Mouse (Mus musculus) layer of hippocampus, adult 2 months (tissue): Measurements from ENCODE around the gene Ptgis. TPM values are rescaled to one million over a fixed set of nuclear protein-coding genes. Genes with fewer than 3 reads are reported as not detected.

Source experiments
- DNase-seq, 2 experiments: peaks; one replicate each; pipeline ENCODE4 v3.0.0; 2022; ENCODE audit warnings: low spot score in 2 of 2
- H3K27ac ChIP-seq: fragments of 200-600 bp; 2 replicates; pipeline ENCODE4 v1.8.1; 2022
- H3K4me3 ChIP-seq: fragments of 200-600 bp; 2 replicates; pipeline ENCODE4 v1.8.1; 2022; ENCODE audit warnings: mild to moderate bottlenecking
- CTCF ChIP-seq: fragments of 200-600 bp; conservative IDR thresholded peaks from 2 replicates; pipeline ENCODE4 v1.8.1; 2022; ENCODE audit warnings: antibody characterized with exemption, mild to moderate bottlenecking, moderate library complexity
- total RNA-seq, 2 experiments: library from RNA; stranded (reverse); gene quantifications; 2 replicates each; pipeline ENCODE4 v1.2.3; 2021

Ptgis gene
- total RNA-seq, 2 experiments from 2014 or later: 0.72 to 0.81 TPM

DNA sequence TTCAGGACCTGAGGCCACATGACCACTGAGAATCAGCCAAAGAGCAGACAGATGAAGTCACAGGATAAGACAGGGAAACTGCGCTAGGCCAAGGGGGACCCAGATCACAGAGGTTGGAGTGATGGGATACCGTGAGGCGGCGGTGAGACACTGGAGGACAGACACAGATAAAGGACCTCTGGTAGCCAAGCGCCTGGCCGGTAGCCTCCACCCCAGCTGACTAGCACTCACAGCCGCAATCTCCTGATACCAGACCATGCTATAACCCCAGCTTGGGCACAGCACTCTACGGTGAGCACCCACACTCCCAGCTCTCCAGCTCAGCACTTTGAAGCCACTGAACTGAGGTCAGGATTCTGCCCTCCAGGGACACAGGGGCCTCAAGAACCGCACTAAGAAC, 76.8 kb downstream of the Ptgis start:
- Histone ChIP-seq H3K4me3 (no peak overlapping the region), H3K27ac (no peak overlapping the region)
- no peak for TF ChIP-seq CTCF
- DNase-seq: no peak

GRCm38 (mm10) chr2:167163134-167163533, 77.3 kb downstream of the Ptgis start:
- TF ChIP-seq CTCF: no peak
- Histone ChIP-seq H3K27ac (peak overlapping the region; percentile 28; the same call in 1 of the 2 replicates), H3K4me3 (no peak overlapping the region)
- DNase-seq: no peak

DNA sequence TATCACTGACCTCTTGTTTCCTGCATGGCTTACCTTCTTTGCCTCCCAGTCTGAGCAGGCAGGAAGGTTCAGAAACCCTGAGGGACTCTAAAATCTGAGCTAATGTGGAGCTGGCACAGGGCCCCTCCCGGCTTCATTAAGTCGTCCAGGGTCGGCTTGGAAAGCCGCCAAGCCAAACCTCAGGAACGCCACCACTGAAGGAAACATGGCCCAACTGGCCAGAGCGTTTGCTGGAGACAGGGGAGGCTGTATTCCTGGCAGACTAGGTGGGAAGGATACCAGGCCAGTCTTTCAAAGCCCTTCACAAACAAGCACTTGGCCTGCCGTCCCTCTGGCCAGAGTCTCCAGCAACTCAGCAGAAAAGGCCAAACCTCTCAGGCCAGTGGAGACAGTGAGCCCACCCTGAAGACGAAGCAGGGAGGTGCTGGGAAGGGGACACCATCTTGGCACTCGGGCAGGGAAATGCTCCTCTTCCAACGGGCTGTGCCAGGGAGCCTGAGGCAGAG, 77.8 kb downstream of the Ptgis start:
- H3K27ac ChIP-seq: peak overlapping the region; percentile 28; the same call in 1 of the 2 replicates
- DNase-seq: no peak
- no peak for TF ChIP-seq CTCF
- H3K4me3 ChIP-seq: no peak overlapping the region

DNA sequence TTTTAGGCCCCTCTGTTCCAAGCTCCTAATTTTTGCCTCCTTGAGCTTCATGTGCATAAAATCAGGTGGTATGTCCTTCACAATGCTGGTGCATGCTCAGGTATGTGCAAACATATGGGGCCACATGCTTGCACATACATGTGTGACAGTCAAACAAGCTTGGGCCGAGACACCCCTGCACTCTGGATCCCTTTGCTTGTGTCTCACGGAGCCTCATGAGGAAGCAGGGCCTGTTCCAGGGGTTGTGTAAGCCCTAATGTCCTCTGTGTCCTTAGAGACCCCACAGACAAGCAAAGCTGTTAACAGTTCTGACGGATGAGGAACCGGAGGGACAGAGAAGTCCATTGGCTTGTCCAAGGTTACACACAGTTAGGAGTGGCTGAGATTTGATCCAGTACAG, 80.7 kb downstream of the Ptgis start:
- Histone ChIP-seq H3K27ac (no peak overlapping the region), H3K4me3 (no peak overlapping the region)
- no peak for TF ChIP-seq CTCF
- DNase-seq: no peak

GRCm38 (mm10) chr2:167158780-167159179, 81.6 kb downstream of the Ptgis start:
- H3K4me3 ChIP-seq: no peak overlapping the region
- no peak for TF ChIP-seq CTCF
- H3K27ac ChIP-seq: no peak overlapping the region
- DNase-seq: no peak

- no peak for TF ChIP-seq CTCF
- Histone ChIP-seq H3K27ac (peak overlapping the region; percentile 83), H3K4me3 (no peak overlapping the region)
- no peak for DNase-seq
Measured at GRCm38 (mm10) chr2:167156118-167156715, 84.2 kb downstream of the Ptgis start.

GRCm38 (mm10) chr2:167155541-167155973, 84.8 kb downstream of the Ptgis start:
- TF ChIP-seq CTCF: no peak
- DNase-seq: no peak
- Histone ChIP-seq H3K4me3 (no peak overlapping the region), H3K27ac (peak overlapping the region; percentile 83)

DNA sequence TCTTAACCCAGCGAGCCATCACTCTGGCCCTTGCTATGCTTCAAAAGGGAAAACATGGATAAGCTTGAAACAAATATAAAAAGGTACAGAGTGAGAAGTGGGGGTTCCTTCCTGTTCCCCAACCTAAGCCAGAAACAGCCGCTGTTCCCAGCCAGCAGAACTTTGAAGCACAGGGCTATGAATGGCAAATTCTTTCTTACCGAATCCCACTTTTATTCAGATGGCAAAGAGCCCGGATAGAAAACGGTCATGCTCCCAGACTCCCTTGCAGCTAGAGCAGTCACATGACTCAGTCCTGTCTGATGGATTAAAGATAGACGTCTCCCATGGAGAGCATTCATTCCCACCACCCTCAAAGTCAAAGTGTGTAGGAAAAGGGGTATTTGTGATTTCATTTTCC, 89.5 kb downstream of the Ptgis start:
- peak overlapping the region; percentile 60 for H3K27ac ChIP-seq
- TF ChIP-seq CTCF: no peak
- DNase-seq: no peak
- no peak overlapping the region for H3K4me3 ChIP-seq

- no peak for TF ChIP-seq CTCF
- Histone ChIP-seq H3K27ac (peak overlapping the region; percentile 60), H3K4me3 (no peak overlapping the region)
- no peak for DNase-seq
Measured at GRCm38 (mm10) chr2:167150135-167150534, 90.3 kb downstream of the Ptgis start.

DNA sequence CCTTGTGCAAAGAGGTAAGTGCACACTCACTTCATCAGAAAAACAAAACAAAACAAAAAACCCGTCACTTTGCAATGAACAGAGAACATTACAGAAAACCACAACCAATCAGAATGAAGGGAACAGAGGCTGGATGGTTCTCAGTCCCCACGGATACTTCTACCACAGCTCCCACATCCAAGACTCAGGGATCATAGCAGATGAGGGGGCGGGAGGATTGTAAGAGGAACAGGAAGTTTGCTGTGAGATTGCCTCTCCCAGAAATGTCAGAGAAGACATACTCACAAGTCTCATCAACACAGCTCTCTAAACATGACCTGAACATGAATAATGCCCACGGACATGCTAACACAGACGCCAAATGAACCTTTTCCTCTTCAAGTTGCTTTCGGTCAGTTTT, 91.4 kb downstream of the Ptgis start:
- Histone ChIP-seq H3K4me3 (no peak overlapping the region), H3K27ac (no peak overlapping the region)
- no peak for TF ChIP-seq CTCF
- no peak for DNase-seq

DNA sequence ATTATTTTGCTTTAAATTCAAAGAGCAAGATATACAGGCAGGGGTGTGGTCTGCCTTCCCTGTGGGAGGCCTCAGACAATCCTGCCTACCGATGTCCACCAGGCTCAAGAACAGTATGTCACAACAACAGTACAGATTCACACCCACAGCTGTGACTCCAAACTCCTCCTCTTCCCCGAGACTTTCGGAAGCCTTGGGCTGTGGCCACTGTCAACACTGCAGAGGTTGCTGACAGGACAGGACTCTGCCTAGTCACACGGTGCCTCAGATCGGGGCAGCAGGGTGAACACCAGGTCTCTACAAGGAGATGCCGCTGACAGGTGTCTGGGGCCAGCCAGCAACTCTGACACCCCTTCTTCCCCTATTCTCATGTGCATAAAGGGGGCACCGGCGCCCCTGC, 92.7 kb downstream of the Ptgis start:
- no peak for TF ChIP-seq CTCF
- no peak for DNase-seq
- H3K4me3 ChIP-seq: no peak overlapping the region
- peak overlapping the region; percentile 14; the same call in 1 of the 2 replicates for H3K27ac ChIP-seq

DNA sequence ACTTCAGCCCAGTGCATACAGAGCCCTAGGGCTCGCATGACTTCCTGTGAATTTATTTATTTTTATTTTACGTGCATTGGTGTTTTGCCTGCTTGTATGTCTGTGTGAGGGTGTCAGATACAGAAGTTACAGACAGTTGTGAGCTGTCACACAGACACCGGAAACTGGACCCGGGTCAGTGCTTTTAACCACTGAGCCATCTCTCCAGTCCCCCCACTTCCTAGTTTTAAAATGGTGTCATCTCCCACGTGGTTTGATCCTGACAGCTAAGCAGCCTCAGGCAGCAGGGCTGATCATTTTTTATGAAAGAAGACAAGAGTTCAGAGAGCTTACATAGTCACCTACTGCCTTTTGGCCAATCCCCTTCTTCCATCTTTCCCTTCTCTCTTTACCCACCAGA, 94.5 kb downstream of the Ptgis start:
- H3K4me3 ChIP-seq: no peak overlapping the region
- no peak for DNase-seq
- TF ChIP-seq CTCF: no peak
- peak overlapping the region; percentile 92; the same call in 1 of the 2 replicates for H3K27ac ChIP-seq

DNA sequence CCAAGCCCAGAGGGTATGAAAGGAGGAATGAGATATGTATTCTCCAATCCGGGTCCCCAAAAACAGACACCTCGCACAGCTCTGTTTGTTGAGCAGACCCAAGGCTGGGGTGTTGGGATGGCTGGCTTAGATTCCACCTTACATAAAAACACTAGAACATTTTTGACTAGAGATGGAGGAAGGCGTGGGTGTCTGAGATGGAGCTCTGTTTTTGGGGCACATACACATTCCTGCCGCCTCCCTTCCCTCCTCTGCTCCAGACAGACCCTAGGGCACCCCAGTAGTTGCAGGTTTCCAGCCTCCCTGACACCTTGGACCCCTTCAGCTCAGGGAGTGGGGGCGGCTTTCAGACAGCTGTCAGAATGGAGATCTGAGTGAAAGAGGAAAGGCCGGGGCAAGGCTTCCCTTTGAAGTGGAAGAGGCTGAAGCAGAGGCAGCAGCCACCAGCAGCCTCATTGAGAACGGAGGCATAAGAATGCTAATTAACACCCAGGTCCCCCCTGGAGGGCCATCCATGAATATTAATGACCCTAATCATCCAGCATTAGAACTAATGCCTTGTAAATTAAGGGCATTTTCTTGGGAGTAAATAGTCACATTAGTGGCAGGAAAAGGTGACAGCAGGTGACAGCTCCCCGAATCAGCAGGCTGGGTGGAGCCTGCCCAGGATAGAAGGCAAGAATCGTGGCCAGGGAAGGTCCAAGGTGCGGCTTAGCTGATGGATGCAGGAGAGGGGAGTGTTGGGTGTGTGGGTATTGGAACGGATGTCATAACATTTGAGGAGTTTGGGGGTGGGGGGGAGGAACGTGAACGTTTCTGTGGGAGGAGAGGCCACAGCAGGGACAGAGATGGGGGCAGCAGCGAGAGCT, 95.7 kb downstream of the Ptgis start:
- DNase-seq: peak; percentile 46 to 61
- H3K4me3 ChIP-seq: no peak overlapping the region
- peak overlapping the region; percentile 92 for H3K27ac ChIP-seq
- TF ChIP-seq CTCF: no peak
